Mouse (Mus musculus) embryonic facial prominence, embryonic 12.5 days (tissue): Measurements from ENCODE around the gene Aqp5. TPM values are rescaled to one million over a fixed set of nuclear protein-coding genes. Genes with fewer than 3 reads are reported as not detected.

Experiments
- ATAC-seq: fragments of 200-750 bp; cut with Nextera tagmentation; 2 replicates; pipeline ENCODE4 v1.8.0; 2017; ENCODE audit not compliant: insufficient number of reproducible peaks, insufficient read depth, low FRiP score, low TSS enrichment
- H3K27ac ChIP-seq: fragments of 300-500 bp; sonication (generic); 2 replicates; pipeline ENCODE4 v1.5.1; 2016; ENCODE audit warnings: mild to moderate bottlenecking
- H3K27me3 ChIP-seq: fragments of 300-500 bp; sonication (generic); 2 replicates; pipeline ENCODE4 v1.6.1; 2016; ENCODE audit warnings: mild to moderate bottlenecking, moderate library complexity
- H3K36me3 ChIP-seq: fragments of 300-500 bp; sonication (generic); 2 replicates; pipeline ENCODE4 v1.6.1; 2016; ENCODE audit warnings: mild to moderate bottlenecking
- H3K4me1 ChIP-seq: fragments of 300-500 bp; sonication (generic); 2 replicates; pipeline ENCODE4 v1.6.1; 2016
- H3K4me2 ChIP-seq: fragments of 300-500 bp; sonication (generic); replicated peaks from 2 replicates; pipeline ENCODE4 v1.6.1; 2016; ENCODE audit warnings: mild to moderate bottlenecking, moderate library complexity
- H3K4me3 ChIP-seq: fragments of 300-500 bp; sonication (generic); 2 replicates; pipeline ENCODE4 v1.5.1; 2016; ENCODE audit warnings: mild to moderate bottlenecking
- H3K9ac ChIP-seq: fragments of 300-500 bp; sonication (generic); 2 replicates; pipeline ENCODE4 v1.6.1; 2016; ENCODE audit warnings: mild to moderate bottlenecking, moderate library complexity
- H3K9me3 ChIP-seq: fragments of 300-500 bp; sonication (generic); 2 replicates; pipeline ENCODE4 v1.6.1; 2016; ENCODE audit warnings: mild to moderate bottlenecking, moderate library complexity
- WGBS: fragments of 180-500 bp; shearing (Covaris S2); methylation state at CpG from one replicate; pipeline ENCODE4 v1.1.7; 2016; 5-methylcytosine and 5-hydroxymethylcytosine counted together
- polyA plus RNA-seq: library from polyadenylated mRNA; unstranded; fragments of >200 nt; fragmentation: Nextera tagmentation; extraction: Ambion mirVana; gene quantifications from 2 replicates; pipeline ENCODE4 v1.2.1, GENCODE M21; 2016

The Aqp5 gene
- polyA plus RNA-seq, 1 experiment from 2014 or later = 0.33 TPM

DNA sequence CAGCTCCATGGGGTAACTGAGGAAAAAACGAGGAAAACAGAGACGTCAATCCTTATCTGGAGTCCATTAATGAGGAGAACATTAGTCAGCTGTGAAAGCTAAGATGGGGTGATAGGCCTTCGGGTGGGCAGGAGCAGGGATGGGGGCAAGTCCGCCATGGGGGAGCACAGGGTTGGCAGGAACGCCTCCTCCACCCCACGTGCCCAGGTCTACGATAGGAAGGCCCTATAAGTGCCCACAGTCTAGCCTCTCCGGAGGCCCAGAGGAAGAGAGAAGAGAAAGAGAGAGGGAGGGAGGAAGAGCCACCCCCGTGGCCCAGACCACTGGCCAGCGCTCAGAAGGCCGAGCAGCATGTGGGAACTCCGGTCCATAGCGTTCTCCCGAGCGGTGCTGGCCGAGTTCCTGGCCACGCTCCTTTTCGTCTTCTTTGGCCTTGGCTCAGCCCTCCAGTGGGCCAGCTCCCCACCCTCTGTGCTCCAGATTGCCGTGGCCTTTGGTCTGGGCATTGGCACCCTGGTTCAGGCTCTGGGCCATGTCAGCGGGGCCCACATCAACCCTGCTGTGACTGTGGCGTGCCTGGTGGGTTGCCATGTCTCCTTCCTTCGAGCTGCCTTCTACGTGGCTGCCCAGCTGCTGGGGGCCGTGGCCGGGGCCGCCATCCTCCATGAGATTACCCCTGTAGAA lies 11.6 kb upstream of the Aqp5 start, which contains the start of gene Aqp2:
Aqp2 (plus strand) TSS at position 254 of the 684 bp plus-strand sequence.
- 82% methylated on average over 26 of the region's 26 CpGs for WGBS
- peaks cover 53% of the 10 kb centered on the region for H3K27me3 ChIP-seq
- H3K9me3 ChIP-seq = no peaks in the 10 kb centered on the region
- H3K9ac ChIP-seq = no peak within 1 kb of the TSS
- peaks cover 5% of the 10 kb centered on the region for H3K4me1 ChIP-seq
- H3K4me3 ChIP-seq = no peak within 1 kb of the TSS
- ATAC-seq = no peak
- H3K36me3 ChIP-seq = no peaks in the 10 kb centered on the region
- H3K4me2 ChIP-seq = no peak within 1 kb of the TSS
- no peak within 1 kb of the TSS for H3K27ac ChIP-seq

DNA sequence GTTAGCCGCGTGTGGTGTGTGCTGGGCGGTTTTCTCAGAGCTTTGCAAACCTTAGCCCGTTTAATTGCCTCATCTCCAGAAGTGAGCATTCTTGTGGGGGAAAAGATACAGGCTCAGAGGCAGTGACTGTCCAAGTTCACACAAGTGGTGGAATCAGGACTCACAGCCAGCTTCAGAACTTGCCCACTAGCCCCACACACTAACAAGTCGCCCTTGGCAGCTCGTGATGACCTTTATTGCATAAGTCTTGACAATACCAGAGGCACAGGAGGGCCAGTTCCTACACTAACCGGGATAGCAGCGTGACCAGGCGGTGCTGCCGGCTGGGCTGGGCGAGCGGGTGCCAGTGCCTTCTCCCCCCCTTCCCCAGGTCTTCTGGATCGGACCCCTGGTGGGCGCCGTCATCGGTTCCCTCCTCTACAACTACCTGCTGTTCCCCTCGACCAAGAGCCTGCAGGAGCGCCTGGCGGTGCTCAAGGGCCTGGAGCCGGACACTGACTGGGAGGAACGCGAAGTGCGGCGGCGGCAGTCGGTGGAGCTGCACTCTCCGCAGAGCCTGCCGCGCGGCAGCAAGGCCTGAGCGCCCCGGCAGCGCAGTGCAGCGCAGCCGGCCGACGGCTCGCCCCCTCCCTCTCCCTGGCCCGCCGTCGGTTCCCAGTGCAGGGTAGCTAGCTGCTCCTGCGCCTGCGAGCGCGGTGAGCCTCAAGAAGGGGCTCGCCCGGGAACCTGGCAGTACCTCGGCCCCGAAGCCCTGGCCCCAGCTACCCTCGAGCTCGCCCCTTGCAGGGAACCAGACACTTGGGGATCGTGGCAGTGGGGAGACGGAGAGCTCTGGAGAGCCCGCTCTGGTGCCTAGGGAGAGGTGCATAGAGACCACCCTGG lies 6.9 kb upstream of the Aqp5 start:
- peaks cover 16% of the 10 kb centered on the region for H3K4me1 ChIP-seq
- H3K27ac ChIP-seq = no peak overlapping the region
- H3K4me3 ChIP-seq = peak overlapping the region; percentile 31
- peak overlapping the region; percentile 51 for H3K4me2 ChIP-seq
- no peak for ATAC-seq
- 3% methylated on average over 54 of the region's 54 CpGs for WGBS
- H3K9me3 ChIP-seq = no peaks in the 10 kb centered on the region
- H3K9ac ChIP-seq = peak overlapping the region; percentile 11; the same call in 1 of the 2 replicates
- no peaks in the 10 kb centered on the region for H3K36me3 ChIP-seq
- peaks cover 95% of the 10 kb centered on the region for H3K27me3 ChIP-seq

DNA sequence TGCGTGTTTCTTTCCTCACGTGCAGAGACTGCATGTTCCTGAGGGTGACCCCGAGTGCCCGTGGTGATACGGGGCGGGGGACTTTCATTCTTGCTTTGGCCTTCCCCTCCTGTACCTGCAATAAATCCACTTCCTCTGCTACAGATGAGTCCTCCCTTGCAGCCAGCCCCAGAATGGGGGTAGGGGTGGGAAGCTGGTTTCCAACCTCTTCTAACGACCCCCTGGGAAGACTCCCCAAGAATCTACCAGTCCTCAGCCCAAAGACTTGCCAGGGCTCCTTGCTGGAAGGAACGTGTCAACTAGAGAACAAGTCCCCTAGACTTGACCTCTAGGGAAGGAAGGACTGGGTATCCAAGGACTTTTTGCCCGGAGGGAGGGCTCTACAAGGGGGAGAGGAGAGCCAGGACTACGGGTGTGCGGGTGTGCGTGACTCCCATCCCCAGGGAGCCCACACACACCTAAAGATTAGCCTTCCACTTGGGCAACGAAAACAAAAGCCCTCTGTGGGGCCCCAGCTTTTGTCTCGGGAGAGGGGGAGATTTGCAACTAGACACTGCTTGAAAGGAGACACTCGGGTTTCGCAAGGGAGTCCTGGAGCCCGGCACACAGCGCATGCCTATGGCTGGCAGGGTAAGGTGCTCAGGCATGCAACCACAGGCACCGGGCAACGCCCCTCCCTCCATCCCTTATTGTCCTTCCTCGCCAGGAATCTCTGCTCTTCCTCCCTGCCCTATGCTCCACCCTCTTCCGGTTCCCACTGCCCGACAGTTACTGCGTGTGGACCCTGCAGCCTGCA lies 6.0 kb upstream of the Aqp5 start:
- Histone ChIP-seq H3K9ac (0 out of 2 replicates have a peak overlapping the region, but pooled peaks have one; percentile 11), H3K4me2 (peak overlapping the region; percentile 51), H3K4me3 (peak overlapping the region; percentile 31), H3K9me3 (no peaks in the 10 kb centered on the region), H3K4me1 (peaks cover 16% of the 10 kb centered on the region), H3K27me3 (peaks cover 97% of the 10 kb centered on the region), H3K27ac (no peak overlapping the region), H3K36me3 (no peaks in the 10 kb centered on the region)
- 1% methylated on average over 24 of the region's 24 CpGs for WGBS
- ATAC-seq = peak; percentile 64; the same call in 1 of the 2 replicates

DNA sequence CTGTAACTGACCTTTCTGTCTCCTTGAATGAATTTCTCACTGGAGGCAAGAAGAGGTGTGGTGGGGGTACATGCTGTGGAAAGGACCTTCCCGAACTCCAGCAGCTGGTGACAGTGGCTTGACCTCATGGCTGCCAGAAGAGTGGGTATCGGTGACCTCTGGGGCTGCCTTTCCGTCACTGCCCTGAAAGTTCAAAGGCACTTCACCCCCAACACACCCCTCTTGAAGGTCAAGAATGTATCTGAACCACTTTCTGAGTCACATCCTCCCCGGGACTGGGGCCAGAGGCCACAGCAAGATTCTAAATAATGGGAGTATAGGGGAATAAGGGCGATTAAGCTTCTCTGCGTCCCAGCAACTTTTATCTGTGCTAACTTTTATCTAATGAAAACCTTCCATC lies 4.8 kb upstream of the Aqp5 start:
- Histone ChIP-seq H3K4me3 (no peak overlapping the region), H3K4me2 (no peak overlapping the region), H3K9ac (no peak overlapping the region), H3K36me3 (no peaks in the 10 kb centered on the region), H3K4me1 (peaks cover 21% of the 10 kb centered on the region), H3K27ac (no peak overlapping the region), H3K9me3 (no peaks in the 10 kb centered on the region), H3K27me3 (peaks cover 97% of the 10 kb centered on the region)
- no peak for ATAC-seq
- 59% methylated on average over 6 of the region's 6 CpGs for WGBS

DNA sequence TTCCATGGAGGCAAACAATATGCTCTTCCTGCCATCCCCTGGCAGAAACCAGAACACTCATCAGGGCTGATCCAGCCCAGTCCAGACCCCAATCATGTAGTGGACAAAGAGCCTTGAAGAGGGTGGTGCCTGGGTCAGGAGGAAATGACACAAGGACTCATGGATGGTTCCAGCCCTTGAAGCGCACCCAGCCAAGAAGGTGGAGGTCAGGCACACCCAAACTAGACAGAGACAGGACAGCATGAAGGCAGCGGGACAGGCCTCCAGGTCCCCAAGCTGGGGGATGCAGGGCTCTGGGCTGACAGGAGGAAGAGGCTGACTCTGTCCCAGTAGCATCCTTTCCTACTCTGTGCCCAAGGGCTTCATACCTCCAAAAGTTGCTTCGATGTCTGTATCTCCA lies 4.1 kb upstream of the Aqp5 start:
- Histone ChIP-seq H3K27ac (no peak overlapping the region), H3K4me2 (no peak overlapping the region), H3K9me3 (no peaks in the 10 kb centered on the region), H3K36me3 (no peaks in the 10 kb centered on the region), H3K4me1 (peaks cover 21% of the 10 kb centered on the region), H3K9ac (no peak overlapping the region), H3K27me3 (peaks cover 97% of the 10 kb centered on the region), H3K4me3 (no peak overlapping the region)
- WGBS = 84% methylated on average over 3 of the region's 3 CpGs
- no peak for ATAC-seq

DNA sequence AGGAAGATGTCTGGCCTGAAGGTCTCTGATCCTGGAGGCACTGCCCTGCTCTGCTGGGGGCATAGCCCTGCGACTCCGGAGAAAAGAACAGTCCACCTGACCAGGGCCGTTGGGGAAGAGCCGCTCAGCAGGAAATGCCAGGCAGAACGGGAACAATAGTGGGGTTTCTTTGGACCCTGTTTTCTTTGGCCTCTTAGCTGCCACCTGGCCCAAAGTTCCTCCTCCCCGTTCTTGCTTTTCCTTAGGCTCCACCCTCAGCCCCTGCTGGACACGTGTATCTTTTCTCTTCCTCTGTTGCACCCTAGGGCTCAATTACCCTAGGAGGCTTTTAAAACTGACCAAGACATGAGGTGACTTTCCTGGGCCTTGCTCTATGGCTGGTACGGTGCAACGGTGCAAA lies 1.3 kb upstream of the Aqp5 start:
- Histone ChIP-seq H3K4me2 (no peak overlapping the region), H3K27ac (no peak overlapping the region), H3K9me3 (no peaks in the 10 kb centered on the region), H3K4me1 (peaks cover 13% of the 10 kb centered on the region), H3K4me3 (no peak overlapping the region), H3K9ac (no peak overlapping the region), H3K36me3 (no peaks in the 10 kb centered on the region), H3K27me3 (peaks cover 100% of the 10 kb centered on the region)
- ATAC-seq = no peak
- WGBS = 4% methylated on average over 9 of the region's 9 CpGs

DNA sequence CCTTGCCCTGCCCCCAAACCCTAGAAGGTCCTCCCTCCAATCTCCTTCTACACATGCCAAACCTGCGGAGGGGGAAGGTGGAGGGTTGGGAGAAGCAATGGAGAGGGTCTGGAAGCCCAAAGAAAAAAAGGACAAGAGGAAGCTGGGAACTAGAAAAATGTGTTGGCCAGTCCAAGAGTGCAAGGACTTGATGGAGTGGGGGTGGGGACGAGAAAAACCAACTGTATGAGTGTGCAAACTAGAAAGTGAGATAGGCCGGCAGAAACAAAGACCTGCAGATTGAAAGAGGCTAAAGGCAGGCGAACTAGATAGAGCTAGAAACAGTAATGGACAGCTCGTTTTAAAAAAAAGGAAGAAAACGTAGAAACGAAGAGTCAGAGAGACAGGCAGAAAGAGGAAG lies 878 bp upstream of the Aqp5 start:
- Histone ChIP-seq H3K9me3 (no peaks in the 10 kb centered on the region), H3K4me3 (0 out of 2 replicates have a peak overlapping the region, but pooled peaks have one; percentile 39), H3K9ac (no peak overlapping the region), H3K4me1 (peaks cover 9% of the 10 kb centered on the region), H3K4me2 (no peak overlapping the region), H3K27me3 (peaks cover 100% of the 10 kb centered on the region), H3K36me3 (no peaks in the 10 kb centered on the region), H3K27ac (no peak overlapping the region)
- no peak for ATAC-seq
- WGBS = 17% methylated on average over 7 of the region's 7 CpGs

DNA sequence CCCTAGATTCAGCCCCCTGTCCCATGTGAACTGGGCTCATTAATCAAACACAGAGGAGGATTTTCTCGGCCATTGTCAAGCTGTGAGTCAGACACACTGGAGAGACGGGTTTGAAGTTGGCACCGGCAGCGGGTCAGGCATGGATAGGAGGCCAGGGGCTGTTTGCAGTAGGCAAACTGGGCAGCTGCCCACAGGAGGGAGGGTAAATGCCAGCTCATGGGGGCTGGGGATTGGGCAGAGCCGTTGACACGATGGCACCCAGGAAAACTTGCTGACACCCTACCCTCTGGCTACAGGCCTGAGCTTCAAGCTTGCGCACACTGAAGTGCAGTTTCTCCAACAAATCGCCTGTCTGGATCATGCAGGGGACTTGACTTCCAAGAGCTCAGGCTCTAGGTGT lies 1.6 kb downstream of the Aqp5 start:
- 74% methylated on average over 8 of the region's 8 CpGs for WGBS
- Histone ChIP-seq H3K4me2 (no peak overlapping the region), H3K9me3 (no peaks in the 10 kb centered on the region), H3K36me3 (no peaks in the 10 kb centered on the region), H3K4me1 (peaks cover 10% of the 10 kb centered on the region; the same call in 1 of the 2 replicates), H3K27me3 (peaks cover 94% of the 10 kb centered on the region), H3K27ac (no peak overlapping the region), H3K4me3 (no peak overlapping the region), H3K9ac (no peak overlapping the region)
- ATAC-seq = no peak

DNA sequence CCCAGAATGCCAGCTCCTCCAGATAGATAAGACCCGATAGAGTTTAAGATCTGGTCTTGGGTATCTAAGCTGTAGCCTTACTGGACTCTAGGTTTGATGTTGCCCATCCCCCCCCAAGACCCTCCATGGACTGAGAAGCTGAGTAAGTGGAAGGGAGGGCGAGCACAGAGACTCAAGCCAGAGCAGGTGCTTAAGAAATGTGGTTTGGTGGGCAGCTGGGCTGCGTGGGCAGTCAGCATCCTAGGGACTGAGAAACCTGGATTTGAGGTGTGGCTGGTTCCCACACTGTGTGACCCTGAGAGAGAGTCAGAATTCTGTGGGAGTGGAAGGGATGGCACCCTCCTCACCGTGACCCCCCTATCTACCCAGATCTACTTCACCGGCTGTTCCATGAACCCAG lies 2.3 kb downstream of the Aqp5 start:
- 88% methylated on average over 5 of the region's 5 CpGs for WGBS
- Histone ChIP-seq H3K36me3 (no peaks in the 10 kb centered on the region), H3K9ac (no peak overlapping the region), H3K27ac (no peak overlapping the region), H3K4me1 (peaks cover 10% of the 10 kb centered on the region; the same call in 1 of the 2 replicates), H3K4me2 (no peak overlapping the region), H3K9me3 (no peaks in the 10 kb centered on the region), H3K4me3 (no peak overlapping the region), H3K27me3 (peaks cover 94% of the 10 kb centered on the region)
- ATAC-seq = no peak

DNA sequence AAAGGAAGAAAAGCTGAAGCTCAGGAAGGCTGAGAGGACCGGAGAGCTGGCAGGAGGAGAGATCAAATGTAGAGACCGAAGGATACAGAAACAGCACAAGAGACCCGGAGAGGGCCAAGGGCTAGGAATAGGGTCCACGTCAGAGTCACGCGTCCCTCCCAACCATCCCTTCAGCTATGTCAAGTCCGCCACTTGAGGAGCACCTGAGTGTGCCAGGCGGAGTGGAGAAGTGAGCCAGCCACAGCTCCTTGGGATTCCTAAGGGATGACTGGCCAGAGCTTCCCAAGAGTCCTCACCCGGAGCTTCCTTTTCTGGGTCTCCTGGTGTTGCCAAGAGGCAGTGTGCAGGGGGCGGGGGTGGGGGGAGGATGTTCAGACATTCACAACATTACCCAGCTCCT lies 4.4 kb downstream of the Aqp5 start:
- 80% methylated on average over 10 of the region's 10 CpGs for WGBS

DNA sequence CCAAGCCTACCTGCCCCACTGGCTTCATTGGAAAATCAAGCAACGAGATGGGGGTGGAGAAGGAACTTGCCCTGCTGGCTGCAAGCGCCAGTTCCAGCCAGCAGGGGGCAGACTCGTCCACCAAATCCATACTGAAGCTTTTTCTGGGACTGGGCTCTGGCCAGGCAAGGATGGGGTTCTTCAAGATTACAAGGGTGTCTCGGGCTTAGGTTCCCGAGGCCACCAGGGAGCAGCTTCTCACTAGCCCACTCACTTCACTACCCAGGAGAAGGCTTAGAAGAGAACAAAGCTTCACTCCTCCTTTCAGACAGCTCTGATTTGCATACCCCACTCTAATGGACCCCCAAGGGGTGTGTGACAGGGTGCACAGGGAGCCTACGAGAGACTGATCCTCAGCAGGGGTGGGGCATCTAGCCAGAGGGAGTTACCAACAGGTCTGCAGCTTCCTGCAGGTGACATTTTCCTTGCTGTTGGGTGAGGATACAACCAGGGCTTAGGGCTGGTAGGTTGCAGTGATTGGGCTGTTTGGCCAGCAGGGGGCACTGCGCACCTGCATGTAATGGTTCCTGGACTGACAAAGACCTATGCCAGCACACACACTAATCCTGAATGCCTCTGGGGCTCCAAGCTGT lies 5.6 kb downstream of the Aqp5 start:
- Histone ChIP-seq H3K4me3 (no peak overlapping the region), H3K4me1 (peaks cover 7% of the 10 kb centered on the region; the same call in 1 of the 2 replicates), H3K9me3 (no peaks in the 10 kb centered on the region), H3K27ac (no peak overlapping the region), H3K4me2 (no peak overlapping the region; the same call in 1 of the 2 replicates), H3K36me3 (no peaks in the 10 kb centered on the region), H3K9ac (no peak overlapping the region), H3K27me3 (peaks cover 88% of the 10 kb centered on the region)
- 0% methylated on average over 7 of the region's 7 CpGs for WGBS
- peak; percentile 65 for ATAC-seq

More for the DNA sequence above, 4.4 kb downstream of the Aqp5 start:
- H3K4me3 ChIP-seq = no peak overlapping the region
- H3K4me2 ChIP-seq = no peak overlapping the region
- H3K4me1 ChIP-seq = peaks cover 12% of the 10 kb centered on the region; the same call in 1 of the 2 replicates
- H3K9me3 ChIP-seq = no peaks in the 10 kb centered on the region
- no peaks in the 10 kb centered on the region for H3K36me3 ChIP-seq
- no peak overlapping the region for H3K27ac ChIP-seq
- ATAC-seq = no peak
- H3K9ac ChIP-seq = no peak overlapping the region
- peaks cover 88% of the 10 kb centered on the region for H3K27me3 ChIP-seq
